Mouse (Mus musculus): ENCODE data around the gene Gfra1. TPM values are rescaled to one million over a fixed set of nuclear protein-coding genes. Genes with fewer than 3 reads are reported as not detected.

The Gfra1 gene
- 4.7 TPM in 2 replicates for polyA plus RNA-seq (2015; fragmentation: Nextera tagmentation; extraction: Ambion mirVana)

GRCm38 (mm10) chr19:58455496-58456061 is at the start of gene Gfra1:
Gene Gfra1 (minus strand): TSS chr19:58455909.

Other genes starting within 250 kb of the Gfra1 start
- not detected in 2 replicates for gene Ccdc172, start 56.1 kb upstream of the Gfra1 start, polyA plus RNA-seq (2015; fragmentation: Nextera tagmentation; extraction: Ambion mirVana)
- 0.13 and 0.34 TPM in 2 replicates for gene Pnlip, start 196.6 kb upstream of the Gfra1 start, polyA plus RNA-seq (2015; fragmentation: Nextera tagmentation; extraction: Ambion mirVana)